ENCODE assay signal across 8 mouse cellular contexts in the genomic region with DNA sequence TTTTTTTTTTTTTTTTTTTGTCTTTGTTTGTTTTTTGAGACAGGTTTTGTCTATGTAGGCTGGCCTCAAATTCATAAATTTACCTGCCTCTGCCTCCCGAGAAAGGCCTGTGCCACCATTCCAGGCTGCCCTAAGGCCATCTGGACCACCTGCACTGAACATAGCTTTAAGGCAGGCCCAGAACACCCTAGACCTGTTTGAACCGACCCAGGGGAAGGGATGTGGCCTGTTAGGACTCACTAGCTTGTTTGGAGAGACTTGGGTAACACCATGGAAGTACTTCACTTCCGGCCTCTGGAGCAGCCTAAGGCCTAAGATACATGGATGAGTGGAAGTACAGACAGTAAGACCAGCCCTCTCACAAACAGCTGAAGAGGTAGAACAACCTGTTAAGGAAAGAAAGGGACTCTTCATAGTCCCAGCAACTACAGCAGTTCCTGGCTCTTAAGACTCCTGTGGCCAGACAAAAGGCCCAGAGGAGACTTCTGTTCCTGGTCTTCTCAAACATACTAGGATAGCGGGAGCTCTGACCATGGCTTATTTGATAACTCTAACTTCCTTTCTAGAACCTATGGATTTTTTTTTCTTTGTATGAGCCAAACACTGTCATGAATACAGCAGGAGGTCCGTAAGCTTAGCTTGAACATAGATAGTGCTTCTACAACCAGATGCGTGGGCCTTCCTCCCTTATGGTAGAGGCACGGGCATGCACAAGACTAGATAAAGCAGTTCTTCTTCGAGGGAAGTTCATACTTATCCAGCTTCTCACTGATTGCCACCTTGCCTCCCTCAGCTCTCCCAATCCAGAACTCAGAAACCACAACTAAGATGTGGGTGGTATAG. TPM values are rescaled to one million over a fixed set of nuclear protein-coding genes. Genes with fewer than 3 reads are reported as not detected.
A peak's percentile ranks its signal among the peaks of the same experiment; 100 is the strongest.
DNase-seq lines count a peak whose midpoint lies in the region; ATAC-seq and TF ChIP-seq lines count a peak whose summit lies in the region.

No protein-coding gene starts in this region.

- intact Hi-C loops in left cerebral cortex, adult 2 months (cut with DNase I): no loop called here

- peak overlapping the region; percentile 63; the same call in 1 of the 2 replicates for H3K4me2 ChIP-seq in embryonic facial prominence, embryonic 11.5 days (ENCODE audit: low read depth, low read length)
- H3K4me2 ChIP-seq in hindbrain, postnatal 0 days (ENCODE audit: low read depth, low read length): peak overlapping the region; percentile 49
- peak overlapping the region; percentile 56 for H3K4me2 ChIP-seq in myocyte (ENCODE audit: low read depth)

- peak overlapping the region; percentile 84 for H3K9ac ChIP-seq in embryonic facial prominence, embryonic 11.5 days (replicated peaks; ENCODE audit: low read length)
- peak overlapping the region; percentile 60 for H3K9ac ChIP-seq in hindbrain, postnatal 0 days (replicated peaks; ENCODE audit: low read length)

- H3ac ChIP-seq in myocyte (ENCODE audit: control insufficient read depth, insufficient read length): no peak overlapping the region

- H3K4me3 ChIP-seq in left cerebral cortex, adult 2 months: no peak overlapping the region
- H3K4me3 ChIP-seq in embryonic facial prominence, embryonic 11.5 days (ENCODE audit: low read depth, low read length): no peak overlapping the region
- no peak overlapping the region for H3K4me3 ChIP-seq in hindbrain, postnatal 0 days (ENCODE audit: low read length)
- peak overlapping the region; percentile 81 for H3K4me3 ChIP-seq in myocyte

- H3K4me1 ChIP-seq in embryonic facial prominence, embryonic 11.5 days (ENCODE audit: control insufficient read depth, insufficient read depth, low read length): no peaks in the 10 kb centered on the region; the same call in none of the 2 replicates
- peaks cover 4% of the 10 kb centered on the region; the same call in 1 of the 2 replicates for H3K4me1 ChIP-seq in hindbrain, postnatal 0 days (ENCODE audit: insufficient read depth, low read length)

- H3K79me2 ChIP-seq in myocyte (ENCODE audit: control insufficient read depth, insufficient read depth): peaks cover 24% of the 10 kb centered on the region

- TF ChIP-seq CTCF in left cerebral cortex, adult 2 months (IDR thresholded peaks at IDR 0.05): no peak
- TF ChIP-seq CTCF in hindbrain, postnatal 0 days (IDR thresholded peaks at IDR 0.05; ENCODE audit: low read depth): no peak

- H3K27ac ChIP-seq in left cerebral cortex, adult 2 months: peak overlapping the region; percentile 100
- peak overlapping the region; percentile 98 for H3K27ac ChIP-seq in embryonic facial prominence, embryonic 11.5 days (replicated peaks; ENCODE audit: low read depth, low read length)
- peak overlapping the region; percentile 97 for H3K27ac ChIP-seq in hindbrain, postnatal 0 days

- no peaks in the 10 kb centered on the region for H3K9me3 ChIP-seq in embryonic facial prominence, embryonic 11.5 days (replicated peaks; ENCODE audit: control insufficient read depth, low read length)
- H3K9me3 ChIP-seq in hindbrain, postnatal 0 days (ENCODE audit: low read length): no peaks in the 10 kb centered on the region

- 87% methylated on average over 8 of the region's 8 CpGs for WGBS in embryonic facial prominence, embryonic 11.5 days
- WGBS in hindbrain, postnatal 0 days: 90% methylated on average over 8 of the region's 8 CpGs

- no peak for DNase-seq in left cerebral cortex, adult 2 months (ENCODE audit: extremely low spot score in 1 of 2, low spot score in 2 of 2)
- DNase-seq in left cerebral cortex, adult 8-10 months (ENCODE audit: low spot score in 2 of 2): no peak
- DNase-seq in embryonic facial prominence, embryonic 11.5 days (ENCODE audit: low spot score): no peak
- no peak for DNase-seq in hindbrain, postnatal 0 days (ENCODE audit: low spot score)
- no peak for DNase-seq in left cerebral cortex, adult 11 months (ENCODE audit: low spot score)
- no peak for DNase-seq in right cerebral cortex, postnatal 10 days (ENCODE audit: low spot score in 2 of 2)
- DNase-seq in lung, postnatal 25 days (ENCODE audit: low spot score): no peak

- ATAC-seq in embryonic facial prominence, embryonic 11.5 days (replicated peaks; ENCODE audit: insufficient number of reproducible peaks, low FRiP score, low TSS enrichment, low read depth): no peak
- no peak for ATAC-seq in hindbrain, postnatal 0 days

- no peaks in the 10 kb centered on the region for H3K36me3 ChIP-seq in embryonic facial prominence, embryonic 11.5 days (replicated peaks; ENCODE audit: control insufficient read depth, insufficient read depth, low read depth, low read length)
- no peaks in the 10 kb centered on the region for H3K36me3 ChIP-seq in hindbrain, postnatal 0 days (ENCODE audit: insufficient read depth, low read length)
- peaks cover 3% of the 10 kb centered on the region for H3K36me3 ChIP-seq in myocyte (ENCODE audit: control insufficient read depth, insufficient read depth)

- no peaks in the 10 kb centered on the region for H3K27me3 ChIP-seq in embryonic facial prominence, embryonic 11.5 days (ENCODE audit: control insufficient read depth, insufficient read depth, low read length)
- no peaks in the 10 kb centered on the region for H3K27me3 ChIP-seq in hindbrain, postnatal 0 days (ENCODE audit: insufficient read depth, low read length)
- H3K27me3 ChIP-seq in myocyte (ENCODE audit: control insufficient read depth, insufficient read depth, insufficient read length): no peaks in the 10 kb centered on the region

- no peak for TF ChIP-seq POLR2A in myocyte (IDR thresholded peaks at IDR 0.05; ENCODE audit: insufficient read length, low read depth)

TF ChIP-seq in myocyte, 11 proteins besides CTCF, POLR2A, EP300 and RAD21:
- TF ChIP-seq POLR2AphosphoS2 (IDR thresholded peaks at IDR 0.05; ENCODE audit: insufficient read length, low read depth): no peak
- no peak for TF ChIP-seq CEBPB (IDR thresholded peaks at IDR 0.05; ENCODE audit: insufficient read depth, poor library complexity, severe bottlenecking)
- TF ChIP-seq MYOD1 (IDR thresholded peaks at IDR 0.05; ENCODE audit: control insufficient read depth in 1 of 3, insufficient read length in 2 of 3, low read depth in 2 of 3): no peak
- TF ChIP-seq USF1 (IDR thresholded peaks at IDR 0.05; ENCODE audit: low read depth): no peak
- no peak for TF ChIP-seq TCF12 (IDR thresholded peaks at IDR 0.05; ENCODE audit: insufficient read depth, poor library complexity, severe bottlenecking)
- TF ChIP-seq TCF3 (IDR thresholded peaks at IDR 0.05; ENCODE audit: insufficient read length, low read depth): no peak
- TF ChIP-seq REST (IDR thresholded peaks at IDR 0.05; ENCODE audit: insufficient read depth, insufficient read length): no peak

RNA-seq across cellular contexts. Expression of gene Ptma, which starts 2.5 kb away (rescaled TPM):
- total RNA-seq in left cerebral cortex, adult 2 months (2021): 100 to 1,000 TPM; 353 to 363 TPM
- 100 to 1,000 TPM; 407 to 432 (median 416) TPM for total RNA-seq in left cerebral cortex, adult 8-10 months (2022)
- 4,004 and 4,291 TPM in 2 replicates for polyA plus RNA-seq in embryonic facial prominence, embryonic 11.5 days (2014; fragmentation: Nextera tagmentation; extraction: Ambion mirVana)
- 619 and 723 TPM in 2 replicates for total RNA-seq in hindbrain, postnatal 0 days (2014; rRNA removed)
- 1,399 and 1,474 TPM in 2 replicates for polyA plus RNA-seq in hindbrain, postnatal 0 days (2015; fragmentation: Nextera tagmentation; extraction: Ambion mirVana)
- 593 TPM for polyA plus RNA-seq in myocyte (2012; fragmentation: generic; extraction: Trizol)

RNA-seq across cellular contexts. Expression of gene Pde6d, which starts 58.4 kb away (rescaled TPM):
- 10 to 100 TPM; 43.7 to 50.3 TPM for total RNA-seq in left cerebral cortex, adult 2 months (2021)
- total RNA-seq in left cerebral cortex, adult 8-10 months (2022): 10 to 100 TPM; 48.3 to 59.9 (median 53.5) TPM
- polyA plus RNA-seq in embryonic facial prominence, embryonic 11.5 days (2014; fragmentation: Nextera tagmentation; extraction: Ambion mirVana): 85.4 and 88.4 TPM in 2 replicates
- total RNA-seq in hindbrain, postnatal 0 days (2014; rRNA removed): 36.6 and 39.1 TPM in 2 replicates
- 112 and 121 TPM in 2 replicates for polyA plus RNA-seq in hindbrain, postnatal 0 days (2015; fragmentation: Nextera tagmentation; extraction: Ambion mirVana)
- polyA plus RNA-seq in myocyte (2012; fragmentation: generic; extraction: Trizol): 50.0 TPM

RNA-seq across cellular contexts. Expression of gene Cops7b, which starts 58.7 kb away (rescaled TPM):
- 10 to 100 TPM; 24.5 TPM for total RNA-seq in left cerebral cortex, adult 2 months (2021)
- total RNA-seq in left cerebral cortex, adult 8-10 months (2022): 10 to 100 TPM; 17.0 to 24.9 (median 22.3) TPM
- 56.5 and 58.8 TPM in 2 replicates for polyA plus RNA-seq in embryonic facial prominence, embryonic 11.5 days (2014; fragmentation: Nextera tagmentation; extraction: Ambion mirVana)
- total RNA-seq in hindbrain, postnatal 0 days (2014; rRNA removed): 33.6 and 47.0 TPM in 2 replicates
- 44.7 and 48.3 TPM in 2 replicates for polyA plus RNA-seq in hindbrain, postnatal 0 days (2015; fragmentation: Nextera tagmentation; extraction: Ambion mirVana)
- 20.4 TPM for polyA plus RNA-seq in myocyte (2012; fragmentation: generic; extraction: Trizol)
